Mouse (Mus musculus) heart, embryonic 12.5 days (tissue): ENCODE measurements around the gene Gpha2. TPM values are rescaled to one million over a fixed set of nuclear protein-coding genes. Genes with fewer than 3 reads are reported as not detected.

ENCODE experiments used
- ATAC-seq: fragments of 200-750 bp; cut with Nextera tagmentation; 2 replicates; pipeline ENCODE4 v1.8.0; 2017; ENCODE audit warnings: moderate TSS enrichment, moderate library complexity; ENCODE audit not compliant: insufficient number of reproducible peaks, low FRiP score
- H3K27ac ChIP-seq: fragments of 300-500 bp; sonication (generic); 2 replicates; pipeline ENCODE4 v1.5.1; 2016; ENCODE audit warnings: mild to moderate bottlenecking, moderate library complexity; ENCODE audit not compliant: poor library complexity, severe bottlenecking
- H3K27me3 ChIP-seq: fragments of 300-500 bp; sonication (generic); replicated peaks from 2 replicates; pipeline ENCODE4 v1.6.1; 2016; ENCODE audit warnings: mild to moderate bottlenecking, moderate library complexity
- H3K36me3 ChIP-seq: fragments of 300-500 bp; sonication (generic); 2 replicates; pipeline ENCODE4 v1.6.1; 2016; ENCODE audit warnings: mild to moderate bottlenecking, moderate library complexity
- H3K4me1 ChIP-seq: fragments of 300-500 bp; sonication (generic); replicated peaks from 2 replicates; pipeline ENCODE4 v1.6.1; 2016; ENCODE audit warnings: mild to moderate bottlenecking
- H3K4me2 ChIP-seq: fragments of 300-500 bp; sonication (generic); 2 replicates; pipeline ENCODE4 v1.6.1; 2016; ENCODE audit warnings: mild to moderate bottlenecking, moderate library complexity
- H3K4me3 ChIP-seq: fragments of 300-500 bp; sonication (generic); 2 replicates; pipeline ENCODE4 v1.5.1; 2016; ENCODE audit warnings: mild to moderate bottlenecking
- H3K9ac ChIP-seq: fragments of 300-500 bp; sonication (generic); 2 replicates; pipeline ENCODE4 v1.6.1; 2016; ENCODE audit warnings: mild to moderate bottlenecking, moderate library complexity
- H3K9me3 ChIP-seq: fragments of 300-500 bp; sonication (generic); replicated peaks from 2 replicates; pipeline ENCODE4 v1.6.1; 2016; ENCODE audit warnings: mild to moderate bottlenecking, moderate library complexity
- WGBS: fragments of 180-500 bp; shearing (Covaris S2); methylation state at CpG from one replicate; pipeline ENCODE4 v1.1.7; 2016; 5-methylcytosine and 5-hydroxymethylcytosine counted together
- polyA plus RNA-seq: library from polyadenylated mRNA; unstranded; fragments of >200 nt; fragmentation: Nextera tagmentation; extraction: Ambion mirVana; gene quantifications from 2 replicates; pipeline ENCODE4 v1.2.1, GENCODE M21; 2016

Gene Gpha2
- polyA plus RNA-seq, 1 experiment from 2014 or later: not detected

- Histone ChIP-seq H3K9me3 (peaks cover 4% of the 10 kb centered on the region; the same call in 1 of the 2 replicates), H3K4me1 (no peaks in the 10 kb centered on the region), H3K27ac (no peak overlapping the region), H3K36me3 (peaks cover 25% of the 10 kb centered on the region), H3K4me2 (no peak overlapping the region), H3K9ac (no peak overlapping the region), H3K27me3 (no peaks in the 10 kb centered on the region), H3K4me3 (no peak overlapping the region)
- no peak for ATAC-seq
- WGBS: 80% methylated on average over 8 of the region's 8 CpGs
These were observed 38.8 kb downstream of the Gpha2 start for GRCm38 (mm10) chr19:6264945-6265344.

DNA sequence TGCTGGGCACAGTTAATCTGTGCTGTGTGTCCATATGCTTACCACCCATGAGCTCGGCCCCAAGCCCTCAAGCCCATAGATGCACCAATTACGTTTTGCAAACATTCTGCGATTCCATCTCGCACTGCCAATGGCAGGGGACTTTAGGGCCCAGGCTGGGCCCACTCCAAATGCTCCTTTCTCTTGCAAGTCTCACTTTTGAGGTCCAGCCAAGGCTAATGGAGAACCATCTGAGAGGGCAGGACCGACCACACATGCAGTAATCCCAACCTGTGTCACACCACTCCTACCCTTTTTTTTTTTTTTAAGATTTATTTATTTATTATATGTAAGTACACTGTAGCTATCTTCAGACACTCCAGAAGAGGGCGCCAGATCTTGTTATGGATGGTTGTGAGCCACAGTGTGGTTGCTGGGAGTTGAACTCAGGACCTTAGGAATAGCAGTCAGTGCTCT is 39.6 kb downstream of the Gpha2 start:
- H3K9me3 ChIP-seq: peaks cover 3% of the 10 kb centered on the region; the same call in 1 of the 2 replicates
- peaks cover 17% of the 10 kb centered on the region for H3K36me3 ChIP-seq
- no peak for ATAC-seq
- H3K27ac ChIP-seq: no peak overlapping the region
- H3K4me1 ChIP-seq: no peaks in the 10 kb centered on the region
- H3K9ac ChIP-seq: no peak overlapping the region
- 0 out of 2 replicates have a peak, but pooled peaks cover 3% of the 10 kb centered on the region for H3K27me3 ChIP-seq
- H3K4me2 ChIP-seq: no peak overlapping the region
- H3K4me3 ChIP-seq: no peak overlapping the region
- WGBS: 60% methylated on average over 6 of the region's 6 CpGs

DNA sequence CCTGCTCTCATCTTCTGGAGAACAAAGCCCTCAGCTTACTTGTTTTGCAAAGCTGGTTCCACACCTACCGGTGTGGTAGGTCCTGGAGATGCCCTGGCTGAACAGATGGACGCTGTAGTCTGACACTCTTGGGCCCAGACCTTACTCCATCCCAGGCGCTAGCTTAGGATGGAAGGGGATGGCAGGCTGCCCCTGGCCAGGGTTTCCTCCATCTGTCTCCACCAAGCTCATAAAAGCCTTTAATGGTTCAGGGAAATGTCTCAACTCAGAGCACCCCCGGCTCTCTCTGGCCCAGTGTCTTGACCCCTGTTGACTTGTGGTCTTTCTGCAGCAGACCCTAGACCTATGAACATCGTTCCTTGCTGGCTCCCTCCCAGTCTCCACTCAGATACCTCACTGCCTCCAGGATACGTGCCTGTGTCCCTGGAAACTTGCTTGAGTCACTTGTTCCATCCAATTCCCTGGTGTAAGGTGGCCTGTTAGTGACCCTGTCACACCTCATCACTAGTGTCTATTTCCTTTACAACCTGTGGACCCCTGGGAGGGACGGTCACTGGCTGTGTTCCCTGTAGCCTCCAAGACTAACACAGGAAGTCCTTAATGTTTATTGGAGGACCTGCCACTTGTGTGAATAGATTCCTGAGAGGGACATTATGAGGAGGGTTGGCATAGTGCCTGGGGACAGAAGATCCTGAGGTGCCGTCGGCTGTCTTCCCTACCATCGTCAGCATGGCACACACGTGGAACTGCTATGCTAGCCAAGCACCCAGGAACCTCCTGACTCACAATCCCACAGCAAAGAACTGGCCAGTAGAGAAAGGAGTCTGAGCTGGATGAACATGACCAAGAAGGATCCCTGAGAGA is 41.4 kb downstream of the Gpha2 start:
- Histone ChIP-seq H3K36me3 (no peaks in the 10 kb centered on the region), H3K9me3 (no peaks in the 10 kb centered on the region), H3K4me2 (no peak overlapping the region), H3K4me1 (no peaks in the 10 kb centered on the region), H3K27ac (no peak overlapping the region), H3K4me3 (no peak overlapping the region), H3K9ac (no peak overlapping the region), H3K27me3 (0 out of 2 replicates have a peak, but pooled peaks cover 7% of the 10 kb centered on the region)
- 63% methylated on average over 11 of the region's 11 CpGs for WGBS
- ATAC-seq: peak; percentile 15; the same call in 1 of the 2 replicates

- Histone ChIP-seq H3K27me3 (0 out of 2 replicates have a peak, but pooled peaks cover 7% of the 10 kb centered on the region), H3K4me2 (no peak overlapping the region), H3K4me3 (no peak overlapping the region), H3K9me3 (no peaks in the 10 kb centered on the region), H3K4me1 (no peaks in the 10 kb centered on the region), H3K36me3 (no peaks in the 10 kb centered on the region), H3K9ac (no peak overlapping the region), H3K27ac (no peak overlapping the region)
- WGBS: 13% methylated on average over 8 of the region's 8 CpGs
- peak; percentile 64; the same call in 1 of the 2 replicates for ATAC-seq
These were observed 42.0 kb downstream of the Gpha2 start for GRCm38 (mm10) chr19:6268170-6268528.

DNA sequence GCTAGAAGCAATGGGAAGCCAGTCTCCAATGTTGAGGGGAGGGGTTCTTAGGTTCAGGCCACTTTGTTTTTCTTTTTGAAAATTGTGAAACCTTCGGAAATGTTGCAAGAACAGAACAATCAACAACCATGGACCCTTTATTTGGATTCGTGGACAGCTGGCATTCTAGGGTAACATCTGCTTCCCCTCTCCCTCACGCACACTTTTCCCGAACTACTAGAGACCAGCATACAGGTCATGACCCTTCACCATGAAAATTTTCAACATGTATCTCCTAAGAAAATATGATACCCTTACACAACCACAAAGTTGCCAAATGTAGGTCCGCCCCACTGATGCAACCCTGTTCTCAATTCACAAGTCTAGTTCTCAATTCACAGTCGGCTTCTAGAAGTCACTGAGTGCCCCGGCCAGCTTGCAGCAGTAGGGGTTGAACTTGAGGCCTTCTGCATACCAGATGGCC is 42.5 kb downstream of the Gpha2 start:
- WGBS: 79% methylated on average over 7 of the region's 7 CpGs
- no peak overlapping the region for H3K9ac ChIP-seq
- no peak overlapping the region for H3K27ac ChIP-seq
- H3K9me3 ChIP-seq: no peaks in the 10 kb centered on the region
- no peak overlapping the region for H3K4me3 ChIP-seq
- H3K27me3 ChIP-seq: 0 out of 2 replicates have a peak, but pooled peaks cover 7% of the 10 kb centered on the region
- H3K4me2 ChIP-seq: no peak overlapping the region
- H3K36me3 ChIP-seq: no peaks in the 10 kb centered on the region
- H3K4me1 ChIP-seq: no peaks in the 10 kb centered on the region
- ATAC-seq: no peak

DNA sequence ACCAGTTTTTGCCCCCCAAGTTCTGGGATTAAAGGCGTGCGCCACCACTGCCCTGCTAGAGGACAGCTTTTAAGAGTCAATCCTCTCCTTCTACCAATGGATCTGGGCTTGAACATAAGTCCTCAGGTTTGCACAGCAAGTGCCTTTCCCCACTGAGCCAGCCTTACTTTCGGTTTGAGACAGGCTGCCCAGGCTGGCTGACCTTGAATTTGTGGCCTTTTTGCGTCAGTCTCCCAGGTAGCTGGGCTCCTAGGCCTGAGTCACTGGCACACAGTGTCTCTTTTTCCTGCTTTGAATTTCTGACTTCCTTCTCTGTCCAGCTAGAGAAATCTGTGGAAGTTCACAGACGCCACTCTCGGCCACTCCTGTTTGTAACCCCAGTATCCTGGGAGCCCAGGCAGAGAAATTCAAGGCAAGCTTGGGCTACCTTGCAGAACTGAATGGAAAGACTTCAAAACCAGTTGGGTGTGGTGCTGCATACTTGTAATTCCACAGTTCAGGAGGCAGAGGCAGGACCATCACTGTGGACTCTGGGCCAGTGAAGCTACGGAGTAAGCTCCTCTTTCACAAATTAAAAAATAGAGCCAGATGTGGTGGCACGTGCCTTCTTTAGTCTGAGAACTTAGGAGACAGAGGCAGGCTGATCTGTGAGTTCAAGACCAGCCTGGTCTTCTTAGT is 43.8 kb downstream of the Gpha2 start:
- ATAC-seq: no peak
- Histone ChIP-seq H3K4me3 (no peak overlapping the region), H3K4me1 (no peaks in the 10 kb centered on the region), H3K4me2 (no peak overlapping the region), H3K27me3 (0 out of 2 replicates have a peak, but pooled peaks cover 7% of the 10 kb centered on the region), H3K9me3 (no peaks in the 10 kb centered on the region), H3K36me3 (no peaks in the 10 kb centered on the region), H3K9ac (no peak overlapping the region), H3K27ac (no peak overlapping the region)
- 85% methylated on average over 8 of the region's 8 CpGs for WGBS

DNA sequence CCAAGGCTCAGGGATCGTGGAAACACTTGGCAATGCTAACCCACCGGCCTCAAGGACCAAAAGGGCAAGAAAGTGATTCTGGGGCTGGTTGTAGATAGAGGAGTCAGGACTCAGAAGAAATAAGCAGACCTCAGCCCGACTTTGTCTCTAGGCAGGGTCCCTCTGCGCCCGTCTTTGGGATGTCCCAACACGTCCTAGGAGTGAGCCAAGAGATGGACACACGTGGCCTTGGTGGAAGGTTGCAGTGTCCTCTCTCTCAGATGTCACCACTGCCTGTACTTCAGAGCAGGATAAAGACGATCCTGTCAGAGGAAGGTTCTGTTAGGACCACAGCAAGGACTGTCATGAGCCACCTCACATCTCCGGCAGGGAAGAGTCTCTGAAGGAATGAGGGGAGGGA is 44.5 kb downstream of the Gpha2 start:
- Histone ChIP-seq H3K4me1 (peaks cover 1% of the 10 kb centered on the region), H3K27me3 (0 out of 2 replicates have a peak, but pooled peaks cover 7% of the 10 kb centered on the region), H3K4me2 (no peak overlapping the region), H3K9me3 (no peaks in the 10 kb centered on the region), H3K36me3 (no peaks in the 10 kb centered on the region), H3K9ac (no peak overlapping the region), H3K27ac (no peak overlapping the region), H3K4me3 (no peak overlapping the region)
- WGBS: 53% methylated on average over 9 of the region's 9 CpGs
- ATAC-seq: no peak

GRCm38 (mm10) chr19:6271206-6271605 is 45.0 kb downstream of the Gpha2 start:
- no peak for ATAC-seq
- Histone ChIP-seq H3K27me3 (0 out of 2 replicates have a peak, but pooled peaks cover 7% of the 10 kb centered on the region), H3K9ac (no peak overlapping the region), H3K4me1 (peaks cover 3% of the 10 kb centered on the region), H3K4me3 (no peak overlapping the region), H3K9me3 (no peaks in the 10 kb centered on the region), H3K36me3 (no peaks in the 10 kb centered on the region), H3K27ac (no peak overlapping the region), H3K4me2 (no peak overlapping the region)
- 40% methylated on average over 8 of the region's 8 CpGs for WGBS

DNA sequence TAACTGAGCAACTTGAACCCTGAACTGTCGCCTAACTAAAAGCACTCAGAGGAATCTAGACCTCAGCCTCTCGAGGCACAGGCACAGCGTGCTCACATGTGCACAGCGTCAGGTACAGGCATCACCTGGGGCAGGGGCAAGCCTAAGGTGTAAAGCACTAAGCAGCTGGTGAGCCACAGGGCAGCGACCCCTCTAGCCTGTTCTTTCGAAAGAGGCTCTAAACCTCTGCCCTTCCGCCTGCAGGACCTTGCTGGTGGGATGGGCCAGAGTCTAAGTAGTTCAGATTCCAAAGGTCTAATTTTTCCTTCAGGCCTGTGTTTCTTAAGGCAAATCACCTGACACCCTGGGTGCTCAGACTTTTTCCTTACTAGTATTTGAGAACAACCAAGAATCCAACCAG is 45.9 kb downstream of the Gpha2 start:
- no peaks in the 10 kb centered on the region for H3K36me3 ChIP-seq
- H3K4me2 ChIP-seq: no peak overlapping the region
- 0 out of 2 replicates have a peak, but pooled peaks cover 7% of the 10 kb centered on the region for H3K27me3 ChIP-seq
- 73% methylated on average over 7 of the region's 7 CpGs for WGBS
- no peak overlapping the region for H3K4me3 ChIP-seq
- H3K27ac ChIP-seq: no peak overlapping the region
- no peak for ATAC-seq
- H3K9ac ChIP-seq: no peak overlapping the region
- H3K4me1 ChIP-seq: peaks cover 3% of the 10 kb centered on the region
- no peaks in the 10 kb centered on the region for H3K9me3 ChIP-seq

DNA sequence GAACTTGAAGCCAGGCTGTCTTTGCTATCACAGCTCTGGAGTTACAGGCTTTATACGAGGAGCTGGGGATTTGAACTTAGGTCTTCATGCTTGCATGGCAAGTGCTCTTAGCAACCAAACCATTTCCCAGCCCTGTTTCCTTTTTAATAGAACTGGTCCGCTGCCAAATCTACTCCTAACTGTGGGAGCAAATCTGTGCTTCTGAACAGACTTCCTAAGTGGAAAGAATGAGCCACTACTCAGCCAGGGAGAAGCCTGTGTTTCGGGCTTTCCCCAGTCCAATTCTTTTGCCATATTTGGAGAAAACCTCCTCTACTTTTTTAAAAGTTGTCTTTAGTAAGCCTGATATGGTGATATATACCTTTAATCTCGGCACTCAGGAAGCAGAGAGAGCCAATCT is 46.6 kb downstream of the Gpha2 start:
- H3K9me3 ChIP-seq: no peaks in the 10 kb centered on the region
- H3K36me3 ChIP-seq: no peaks in the 10 kb centered on the region
- H3K9ac ChIP-seq: no peak overlapping the region
- H3K4me2 ChIP-seq: no peak overlapping the region
- H3K4me3 ChIP-seq: no peak overlapping the region
- H3K4me1 ChIP-seq: peaks cover 5% of the 10 kb centered on the region
- H3K27ac ChIP-seq: peak overlapping the region; percentile 14; the same call in 1 of the 2 replicates
- ATAC-seq: no peak
- H3K27me3 ChIP-seq: 0 out of 2 replicates have a peak, but pooled peaks cover 7% of the 10 kb centered on the region
- 59% methylated on average over 4 of the region's 4 CpGs for WGBS

DNA sequence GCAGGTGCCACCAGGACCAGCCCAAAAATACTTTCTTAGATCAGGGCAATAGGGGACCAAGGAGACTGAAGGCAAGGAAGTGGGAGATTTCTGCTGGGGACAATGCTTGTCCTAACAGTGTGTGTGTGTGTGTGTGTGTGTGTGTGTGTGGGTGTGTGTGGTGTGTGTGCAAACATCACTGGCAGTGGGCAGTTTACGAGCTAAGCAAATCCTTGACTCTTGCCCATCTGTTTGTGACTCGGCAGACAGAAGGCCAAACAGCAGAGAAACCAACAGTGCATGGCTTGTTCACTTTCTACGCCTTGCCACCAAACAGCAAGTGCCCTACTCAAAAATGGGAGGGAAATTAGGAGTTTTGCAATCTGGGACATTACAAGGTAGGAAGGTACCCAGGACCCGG is 47.4 kb downstream of the Gpha2 start:
- Histone ChIP-seq H3K27ac (no peak overlapping the region), H3K4me3 (no peak overlapping the region), H3K36me3 (no peaks in the 10 kb centered on the region), H3K27me3 (0 out of 2 replicates have a peak, but pooled peaks cover 7% of the 10 kb centered on the region), H3K9me3 (no peaks in the 10 kb centered on the region), H3K9ac (no peak overlapping the region), H3K4me2 (no peak overlapping the region), H3K4me1 (peaks cover 14% of the 10 kb centered on the region)
- 83% methylated on average over 4 of the region's 4 CpGs for WGBS
- ATAC-seq: no peak
